9 mouse cellular contexts compared by ENCODE assay signal in the genomic region with DNA sequence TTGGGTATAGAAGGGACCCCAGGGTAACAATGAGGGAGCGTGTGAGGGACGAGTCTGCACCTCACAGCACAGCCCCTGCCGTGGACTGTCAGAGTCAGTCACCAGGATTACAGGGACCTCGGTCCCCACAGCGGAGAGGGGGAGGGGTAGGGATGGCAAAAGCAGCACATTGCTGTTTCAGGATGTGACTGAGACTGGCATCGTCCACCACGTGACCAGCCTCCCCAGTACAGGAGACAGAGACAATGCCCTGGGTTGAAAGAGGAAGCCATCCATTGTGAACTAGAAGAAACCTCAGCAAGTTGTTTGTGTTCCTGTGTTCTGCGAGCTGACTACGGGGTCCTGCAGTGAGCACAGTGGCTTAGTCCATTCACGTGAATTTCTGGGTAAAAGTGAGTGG.
A peak's percentile ranks its signal among the peaks of the same experiment; 100 is the strongest.
DNase-seq lines count a peak whose midpoint lies in the region; ATAC-seq lines count a peak whose summit lies in the region.
"Had no signal": no experiment of that assay in that cellular context is flagged by ENCODE, and none has a peak within 500 bp of the region (broad histone marks: within the 10 kb centered on the region; RNA-seq: fewer than 3 reads in every experiment).

No protein-coding gene starts in this region.

- H3K9ac ChIP-seq in hindbrain, embryonic 11.5 days (ENCODE audit: low read depth, low read length), result no peak overlapping the region

- intact Hi-C loops in left cerebral cortex, postnatal 14 days (cut with DNase I), result no loop called here

- peak overlapping the region; percentile 83 for H3K27ac ChIP-seq in forebrain, embryonic 10.5 days
- H3K27ac ChIP-seq in hindbrain, embryonic 11.5 days (ENCODE audit: low read depth, low read length), result no peak overlapping the region; the same call in 1 of the 2 replicates
- peak overlapping the region; percentile 61 for H3K27ac ChIP-seq in limb, embryonic 10.5 days
- H3K27ac ChIP-seq in midbrain, embryonic 10.5 days (replicated peaks), result peak overlapping the region; percentile 80

- peak overlapping the region; percentile 34 for H3K4me3 ChIP-seq in forebrain, embryonic 10.5 days
- H3K4me3 ChIP-seq in hindbrain, embryonic 11.5 days (ENCODE audit: low read depth, low read length), result no peak overlapping the region
- H3K4me3 ChIP-seq in limb, embryonic 10.5 days, result no peak overlapping the region
- H3K4me3 ChIP-seq in midbrain, embryonic 10.5 days, result peak overlapping the region; percentile 39; the same call in 1 of the 2 replicates

- peak; percentile 91 for ATAC-seq in hindbrain, embryonic 11.5 days (ENCODE audit: low FRiP score)
- ATAC-seq: Patski had no signal

- H3K4me1 ChIP-seq in forebrain, embryonic 10.5 days, result peaks cover 39% of the 10 kb centered on the region
- peaks cover 6% of the 10 kb centered on the region; the same call in 1 of the 2 replicates for H3K4me1 ChIP-seq in hindbrain, embryonic 11.5 days (replicated peaks; ENCODE audit: control insufficient read depth, insufficient read depth, low read length)
- peaks cover 48% of the 10 kb centered on the region for H3K4me1 ChIP-seq in limb, embryonic 10.5 days
- H3K4me1 ChIP-seq in midbrain, embryonic 10.5 days, result peaks cover 31% of the 10 kb centered on the region

- H3K27me3 ChIP-seq in forebrain, embryonic 10.5 days (ENCODE audit: poor library complexity, severe bottlenecking), result no peaks in the 10 kb centered on the region
- H3K27me3 ChIP-seq in hindbrain, embryonic 11.5 days (ENCODE audit: control insufficient read depth, insufficient read depth, low read length), result no peaks in the 10 kb centered on the region
- H3K27me3 ChIP-seq in limb, embryonic 10.5 days (ENCODE audit: low read depth, poor library complexity, severe bottlenecking), result no peaks in the 10 kb centered on the region
- no peaks in the 10 kb centered on the region for H3K27me3 ChIP-seq in midbrain, embryonic 10.5 days (ENCODE audit: low read depth, poor library complexity, severe bottlenecking)
- H3K27me3 ChIP-seq: Patski had no signal

- H3K4me2 ChIP-seq in hindbrain, embryonic 11.5 days (replicated peaks; ENCODE audit: low read depth, low read length), result peak overlapping the region; percentile 18

- 7% methylated on average over 10 of the region's 10 CpGs for WGBS in forebrain, embryonic 10.5 days
- 3% methylated on average over 9 of the region's 10 CpGs for WGBS in hindbrain, embryonic 11.5 days
- WGBS in limb, embryonic 10.5 days, result 34% methylated on average over 10 of the region's 10 CpGs
- 7% methylated on average over 10 of the region's 10 CpGs for whole genome bisulfite sequencing in midbrain, embryonic 10.5 days

- peak; percentile 59 to 60 for DNase-seq in left cerebral cortex, postnatal 14 days (ENCODE audit: low spot score in 2 of 2)
- no peak for DNase-seq in left cerebral cortex, adult 18-20 months (ENCODE audit: low spot score in 2 of 2)
- peak; percentile 69 for DNase-seq in forebrain, embryonic 10.5 days (ENCODE audit: extremely low spot score, low spot score)
- DNase-seq in hindbrain, embryonic 11.5 days (ENCODE audit: low spot score), result peak; percentile 79
- DNase-seq in limb, embryonic 10.5 days (ENCODE audit: low spot score), result peak; percentile 51
- peak; percentile 79 for DNase-seq in midbrain, embryonic 10.5 days (ENCODE audit: low spot score)
- DNase-seq in ovary, postnatal 14 days (ENCODE audit: low spot score), result no peak
- no peak for DNase-seq in thymus, postnatal 4 days

- no peaks in the 10 kb centered on the region for H3K36me3 ChIP-seq in forebrain, embryonic 10.5 days (replicated peaks)
- H3K36me3 ChIP-seq in hindbrain, embryonic 11.5 days (ENCODE audit: control insufficient read depth, insufficient read depth, low read length), result no peaks in the 10 kb centered on the region
- no peaks in the 10 kb centered on the region for H3K36me3 ChIP-seq in limb, embryonic 10.5 days
- no peaks in the 10 kb centered on the region for H3K36me3 ChIP-seq in midbrain, embryonic 10.5 days

- H3K9me3 ChIP-seq in forebrain, embryonic 10.5 days, result no peaks in the 10 kb centered on the region
- H3K9me3 ChIP-seq in hindbrain, embryonic 11.5 days (ENCODE audit: control insufficient read depth, low read length), result no peaks in the 10 kb centered on the region
- no peaks in the 10 kb centered on the region for H3K9me3 ChIP-seq in limb, embryonic 10.5 days (replicated peaks)
- H3K9me3 ChIP-seq in midbrain, embryonic 10.5 days (replicated peaks), result no peaks in the 10 kb centered on the region

Comparison
In these comparisons a context has a peak if more than half of its experiments do, and no peak if none do; other contexts are left out.
1. DNase-seq: peak in left cerebral cortex, postnatal 14 days (2 of 2), forebrain, embryonic 10.5 days (single experiment), hindbrain, embryonic 11.5 days (single experiment), limb, embryonic 10.5 days (single experiment) and midbrain, embryonic 10.5 days (single experiment); none in left cerebral cortex, adult 18-20 months (0 of 2), ovary, postnatal 14 days (single experiment) and thymus, postnatal 4 days (single experiment).
2. H3K4me3 ChIP-seq: peak in forebrain, embryonic 10.5 days (single experiment) and midbrain, embryonic 10.5 days (single experiment); none in hindbrain, embryonic 11.5 days (single experiment) and limb, embryonic 10.5 days (single experiment).